Mouse (Mus musculus): ENCODE results near the gene Slc2a13.

Slc2a13 gene

GRCm38 (mm10) chr15:91279571-91279970 lies 293.5 kb downstream of the Slc2a13 start:
- DNase-seq (ENCODE audit: low spot score in 2 of 2) = no peak

GRCm38 (mm10) chr15:91275961-91276360 lies 297.1 kb downstream of the Slc2a13 start:
- DNase-seq (ENCODE audit: low spot score in 2 of 2) = no peak

GRCm38 (mm10) chr15:91268532-91268931 lies 304.5 kb downstream of the Slc2a13 start:
- no peak for DNase-seq (ENCODE audit: low spot score in 2 of 2)

GRCm38 (mm10) chr15:91263926-91264325 lies 309.1 kb downstream of the Slc2a13 start:
- DNase-seq (ENCODE audit: low spot score in 2 of 2) = no peak

GRCm38 (mm10) chr15:91260578-91260977 lies 312.5 kb downstream of the Slc2a13 start:
- DNase-seq (ENCODE audit: low spot score in 2 of 2) = no peak

- no peak for DNase-seq (ENCODE audit: low spot score in 2 of 2)
Measured at GRCm38 (mm10) chr15:91257140-91257539, 315.9 kb downstream of the Slc2a13 start.

GRCm38 (mm10) chr15:91255308-91255707 lies 317.8 kb downstream of the Slc2a13 start:
- no peak for DNase-seq (ENCODE audit: low spot score in 2 of 2)

GRCm38 (mm10) chr15:91252956-91253355 lies 320.1 kb downstream of the Slc2a13 start:
- DNase-seq (ENCODE audit: low spot score in 2 of 2) = no peak

- no peak for DNase-seq (ENCODE audit: low spot score in 2 of 2)
Measured at GRCm38 (mm10) chr15:91251544-91252408, 321.3 kb downstream of the Slc2a13 start.

- no peak for DNase-seq (ENCODE audit: low spot score in 2 of 2)
Measured at GRCm38 (mm10) chr15:91250815-91251214, 322.2 kb downstream of the Slc2a13 start.

- DNase-seq (ENCODE audit: low spot score in 2 of 2) = no peak
Measured at GRCm38 (mm10) chr15:91240683-91241335, 332.3 kb downstream of the Slc2a13 start.

- DNase-seq (ENCODE audit: low spot score in 2 of 2) = no peak
Measured at GRCm38 (mm10) chr15:91237294-91237693, 335.8 kb downstream of the Slc2a13 start.

Measured in spleen, postnatal 14 days (tissue).